Mouse (Mus musculus): Measurements from ENCODE around the gene Itgae. TPM values are rescaled to one million over a fixed set of nuclear protein-coding genes. Genes with fewer than 3 reads are reported as not detected.

Itgae gene
- polyA plus RNA-seq, 1 experiment = 0.08 TPM

DNA sequence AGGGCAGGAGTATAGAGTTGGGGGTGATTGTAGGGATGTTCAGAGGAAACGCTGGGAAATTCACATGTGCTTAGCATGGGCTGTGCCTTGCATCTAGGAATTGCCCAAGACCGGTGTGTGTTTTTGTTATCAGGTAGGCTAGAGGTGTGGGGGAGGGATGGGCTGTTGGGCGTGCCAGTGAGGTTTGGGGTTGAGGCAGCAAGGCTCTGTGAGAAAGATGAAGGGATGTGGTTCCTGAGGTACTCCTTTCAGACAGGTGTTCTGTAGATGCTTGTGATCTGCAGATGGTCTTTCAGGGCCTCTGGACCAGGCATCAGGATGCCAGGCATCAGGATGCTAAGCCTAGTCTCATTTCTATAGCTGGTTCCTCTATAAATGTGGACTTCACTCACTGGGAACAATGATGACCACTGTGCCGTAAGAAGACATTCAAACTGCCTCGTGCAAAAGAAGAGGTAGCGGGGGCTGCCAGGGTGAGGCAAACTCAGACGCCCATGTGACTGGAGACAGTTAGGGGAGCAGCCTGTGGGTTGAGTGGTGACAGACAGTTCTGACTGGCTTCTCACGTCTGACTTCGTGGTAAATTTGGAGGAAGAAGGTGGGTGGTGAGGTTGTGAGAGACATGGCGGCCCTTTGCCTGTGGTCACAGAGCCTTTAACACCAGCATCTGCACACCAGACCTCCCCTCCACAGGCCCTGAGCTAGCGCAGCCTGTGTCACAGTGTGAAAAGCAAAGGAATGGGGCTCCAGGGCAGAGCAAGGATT lies 4.0 kb downstream of the Itgae start:
- DNase-seq (ENCODE audit: low read depth) = no peak
- TF ChIP-seq POLR2A (IDR thresholded peaks at IDR 0.05; ENCODE audit: borderline replicate concordance, extremely low read depth, insufficient read depth, insufficient read length, poor library complexity, severe bottlenecking) (no peak), CTCF (IDR thresholded peaks at IDR 0.05; ENCODE audit: borderline replicate concordance, extremely low read depth, insufficient read depth, insufficient read length) (no peak)

DNA sequence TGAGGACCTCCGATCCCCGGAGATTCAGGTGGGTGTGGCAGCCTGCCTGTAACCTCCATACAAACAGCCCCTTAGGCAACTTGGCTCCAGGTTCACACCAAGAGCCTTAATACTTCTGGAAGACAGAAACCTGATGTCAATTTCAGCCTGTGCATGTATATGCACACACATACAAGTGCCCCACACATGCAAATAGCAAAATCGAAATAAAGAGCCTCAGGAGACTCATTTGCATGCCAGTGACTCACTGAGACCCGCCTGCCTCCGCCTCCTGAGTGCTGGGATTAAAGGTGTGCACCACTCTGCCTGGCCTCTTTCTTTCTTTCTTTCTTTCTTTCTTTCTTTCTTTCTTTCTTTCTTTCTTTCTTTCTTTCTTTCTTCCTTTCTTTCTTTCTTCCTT lies 8.5 kb downstream of the Itgae start:
- peak; percentile 52 for DNase-seq (ENCODE audit: low read depth)
- TF ChIP-seq POLR2A (IDR thresholded peaks at IDR 0.05; ENCODE audit: borderline replicate concordance, extremely low read depth, insufficient read depth, insufficient read length, poor library complexity, severe bottlenecking) (no peak), CTCF (IDR thresholded peaks at IDR 0.05; ENCODE audit: borderline replicate concordance, extremely low read depth, insufficient read depth, insufficient read length) (no peak)

DNA sequence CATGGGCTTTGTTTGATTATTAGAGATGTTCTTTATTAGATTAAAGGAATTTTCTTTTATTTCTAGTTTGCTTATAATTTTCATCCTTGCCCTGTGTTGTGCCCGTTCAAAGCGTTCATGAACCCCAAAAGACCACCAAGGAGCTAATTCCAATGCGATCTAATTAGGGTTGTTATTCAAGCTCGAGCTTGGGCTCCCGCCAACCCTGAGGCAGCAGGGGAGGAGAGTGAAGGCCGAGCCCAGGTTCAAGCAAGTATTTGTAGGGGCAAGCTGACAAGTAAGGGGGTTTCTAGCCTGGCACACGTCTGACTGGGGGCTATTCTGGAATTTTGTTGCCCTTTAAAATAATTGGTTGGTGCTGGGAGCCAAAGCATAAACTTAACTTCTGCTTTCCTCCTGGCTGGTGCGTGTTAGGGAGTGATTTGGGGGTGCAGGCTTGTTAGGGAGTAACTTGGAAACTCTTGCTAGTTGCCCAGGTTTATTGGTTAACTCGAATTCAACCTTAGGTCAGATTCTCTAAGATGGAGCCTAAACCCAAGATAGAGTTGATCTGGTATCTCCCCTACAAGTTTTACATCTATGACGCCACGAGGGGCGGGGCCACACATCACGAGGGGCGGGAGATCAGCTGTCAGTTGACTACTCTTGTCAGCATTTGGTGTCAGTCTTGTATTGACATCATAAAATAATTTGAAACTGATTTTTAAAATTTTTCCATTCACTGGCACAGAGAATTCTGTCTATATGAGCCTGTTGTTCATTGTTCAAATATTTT lies 9.8 kb downstream of the Itgae start:
- peak; percentile 85 for DNase-seq (ENCODE audit: low read depth)
- no peak for TF ChIP-seq CTCF (IDR thresholded peaks at IDR 0.05; ENCODE audit: borderline replicate concordance, extremely low read depth, insufficient read depth, insufficient read length)
- TF ChIP-seq POLR2A (IDR thresholded peaks at IDR 0.05; ENCODE audit: borderline replicate concordance, extremely low read depth, insufficient read depth, insufficient read length, poor library complexity, severe bottlenecking) = no peak

DNA sequence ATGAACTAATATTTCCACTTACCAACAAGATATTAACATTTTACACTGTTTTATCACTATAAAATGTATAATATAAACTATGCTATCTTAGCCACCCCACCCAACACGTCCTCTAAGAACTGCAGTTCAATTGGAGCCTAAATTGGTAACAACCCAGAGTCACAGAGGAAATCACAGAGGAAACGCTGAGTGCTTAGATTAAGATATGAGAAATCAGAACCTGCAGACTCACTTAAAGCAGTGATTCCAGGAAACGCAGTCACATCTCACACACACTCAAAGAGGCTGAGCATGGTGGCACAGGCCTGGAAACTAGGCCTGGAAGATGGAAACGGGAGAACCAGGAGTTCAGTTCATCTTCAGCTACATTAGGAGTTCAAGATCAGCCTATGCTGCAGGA lies 10.9 kb downstream of the Itgae start:
- TF ChIP-seq CTCF (IDR thresholded peaks at IDR 0.05; ENCODE audit: borderline replicate concordance, extremely low read depth, insufficient read depth, insufficient read length) (no peak), POLR2A (IDR thresholded peaks at IDR 0.05; ENCODE audit: borderline replicate concordance, extremely low read depth, insufficient read depth, insufficient read length, poor library complexity, severe bottlenecking) (no peak)
- DNase-seq (ENCODE audit: low read depth) = no peak

DNA sequence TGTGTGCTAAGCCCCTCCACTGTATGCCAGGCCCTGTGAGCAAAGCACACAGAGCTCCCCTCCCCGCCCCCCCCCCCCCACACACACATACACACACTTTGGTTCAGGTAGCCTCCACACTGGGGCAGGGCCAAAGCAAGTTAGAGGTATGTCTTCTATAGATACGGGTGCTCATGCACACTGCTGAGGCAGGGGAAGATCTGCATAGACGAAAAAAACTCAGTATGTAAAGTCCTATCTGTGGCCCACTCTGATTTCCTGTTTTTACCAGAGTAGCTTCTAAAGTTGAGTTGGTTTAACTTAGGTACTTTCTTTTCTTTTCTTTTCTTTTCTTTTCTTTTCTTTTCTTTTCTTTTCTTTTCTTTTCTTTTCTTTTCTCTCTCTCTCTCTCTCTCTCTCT lies 14.9 kb downstream of the Itgae start:
- TF ChIP-seq CTCF (IDR thresholded peaks at IDR 0.05; ENCODE audit: borderline replicate concordance, extremely low read depth, insufficient read depth, insufficient read length) (no peak), POLR2A (IDR thresholded peaks at IDR 0.05; ENCODE audit: borderline replicate concordance, extremely low read depth, insufficient read depth, insufficient read length, poor library complexity, severe bottlenecking) (no peak)
- DNase-seq (ENCODE audit: low read depth) = no peak

DNA sequence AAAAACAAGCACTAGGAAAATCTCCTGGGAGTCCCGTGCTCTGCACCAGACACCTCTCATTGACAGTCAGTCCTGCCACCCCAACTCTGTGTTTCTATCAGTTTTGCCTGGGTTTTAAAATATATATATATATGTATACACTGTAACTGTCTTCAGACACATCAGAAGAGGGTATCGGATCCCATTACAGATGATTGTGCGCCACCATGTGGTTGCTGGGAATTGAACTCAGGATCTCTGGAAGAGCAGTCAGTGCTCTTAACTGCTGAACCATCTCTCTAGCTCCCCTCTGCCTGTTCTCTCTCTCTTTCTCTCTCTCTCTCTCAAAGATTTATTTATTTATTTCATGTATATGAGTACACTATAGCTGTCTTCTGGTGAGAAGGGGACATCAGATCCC lies 17.0 kb downstream of the Itgae start:
- DNase-seq (ENCODE audit: low read depth) = peak; percentile 10
- TF ChIP-seq CTCF (IDR thresholded peaks at IDR 0.05; ENCODE audit: borderline replicate concordance, extremely low read depth, insufficient read depth, insufficient read length) = peak; percentile 9; the same call in 1 of the 2 replicates

DNA sequence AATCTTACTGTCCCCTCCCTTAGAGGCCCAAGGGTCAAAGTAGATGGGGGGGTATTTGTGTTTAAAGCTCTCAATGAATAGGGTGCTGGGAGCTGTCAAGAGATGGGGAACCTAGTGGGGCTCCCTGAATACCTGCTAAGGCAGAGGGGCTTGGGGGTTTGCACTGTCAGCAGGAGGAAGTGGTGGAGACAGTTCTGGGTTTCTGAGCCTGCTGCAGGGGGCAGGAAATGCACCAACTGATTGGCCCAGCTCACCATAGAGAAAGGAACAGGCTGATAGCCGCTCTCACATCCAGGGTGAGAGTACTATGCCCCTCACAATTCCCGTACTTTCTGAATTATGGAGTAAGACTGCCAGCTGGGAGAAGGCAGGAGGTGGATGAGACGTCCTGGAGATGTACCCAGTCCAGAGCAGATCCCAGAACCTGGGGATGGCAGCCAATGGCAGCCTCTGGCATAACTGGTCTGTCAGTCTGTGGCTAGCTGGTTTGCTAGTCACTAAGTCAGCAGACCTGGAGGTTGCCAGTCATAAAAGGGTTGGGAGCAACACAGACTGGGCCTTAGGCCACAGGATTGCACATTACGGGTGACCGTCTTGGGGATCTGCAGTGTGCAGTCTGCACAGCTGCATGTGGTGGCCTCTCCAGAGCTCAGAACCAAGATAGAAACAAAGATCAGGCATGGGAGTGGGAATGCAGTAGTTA lies 18.0 kb downstream of the Itgae start:
- DNase-seq (ENCODE audit: low read depth) = no peak
- no peak for TF ChIP-seq POLR2A (IDR thresholded peaks at IDR 0.05; ENCODE audit: borderline replicate concordance, extremely low read depth, insufficient read depth, insufficient read length, poor library complexity, severe bottlenecking)
- no peak for TF ChIP-seq CTCF (IDR thresholded peaks at IDR 0.05; ENCODE audit: borderline replicate concordance, extremely low read depth, insufficient read depth, insufficient read length)

DNA sequence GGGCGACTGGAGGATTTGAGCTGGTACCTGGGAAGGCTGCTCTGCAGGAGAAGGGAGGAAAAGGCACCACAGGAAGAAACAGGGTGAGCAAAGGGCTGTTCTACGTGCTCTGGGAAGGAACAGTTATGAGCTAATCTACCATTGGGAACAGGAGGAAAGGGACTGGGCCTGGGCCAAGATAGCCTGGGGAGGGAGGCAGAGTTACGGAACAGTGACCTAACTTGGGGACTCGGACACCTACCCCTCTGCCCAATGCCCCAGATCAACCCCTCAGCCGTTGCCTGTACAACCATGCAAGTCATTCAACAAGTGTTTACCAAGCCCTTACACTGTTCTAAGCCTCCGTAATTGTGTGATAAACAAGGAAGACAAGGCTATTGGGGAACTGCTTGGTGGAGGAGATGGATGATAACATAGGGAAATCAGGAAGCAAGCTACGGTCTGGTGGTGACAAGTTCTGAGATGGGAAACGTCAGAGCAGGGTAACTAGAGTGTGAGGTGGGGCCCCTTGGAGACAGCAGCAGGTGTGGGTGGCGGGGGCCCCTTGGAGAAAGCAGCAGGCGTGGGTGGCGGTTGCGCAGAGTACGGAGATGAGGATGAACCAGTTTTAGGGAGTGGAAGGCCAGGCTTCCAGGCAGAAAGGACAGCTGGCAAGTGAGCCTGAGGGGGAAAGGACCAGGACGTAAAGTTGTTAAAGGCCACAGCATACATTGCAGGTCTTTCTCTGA lies 18.7 kb downstream of the Itgae start:
- TF ChIP-seq CTCF (IDR thresholded peaks at IDR 0.05; ENCODE audit: borderline replicate concordance, extremely low read depth, insufficient read depth, insufficient read length) (no peak), POLR2A (IDR thresholded peaks at IDR 0.05; ENCODE audit: borderline replicate concordance, extremely low read depth, insufficient read depth, insufficient read length, poor library complexity, severe bottlenecking) (no peak)
- no peak for DNase-seq (ENCODE audit: low read depth)

DNA sequence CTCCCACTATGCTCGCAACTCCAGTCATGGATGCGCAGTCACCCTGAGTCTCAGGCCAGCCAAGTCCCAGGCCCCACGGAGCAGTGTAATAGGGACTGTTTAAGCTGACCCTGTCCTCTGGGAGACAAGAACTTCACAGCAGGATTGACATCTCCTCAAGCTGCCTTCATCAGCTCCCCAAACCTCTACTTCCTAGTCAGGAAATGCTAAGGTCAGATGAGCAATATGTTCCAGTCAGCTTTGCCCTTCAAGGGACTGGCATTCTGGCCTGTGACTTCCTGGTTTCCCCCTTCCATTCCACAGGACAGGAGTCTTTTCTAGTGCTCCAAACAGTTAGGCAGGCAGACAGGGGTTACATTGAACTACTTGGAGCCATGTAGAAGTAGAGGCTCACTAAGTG lies 19.6 kb downstream of the Itgae start:
- DNase-seq (ENCODE audit: low read depth) = no peak
- no peak for TF ChIP-seq CTCF (IDR thresholded peaks at IDR 0.05; ENCODE audit: borderline replicate concordance, extremely low read depth, insufficient read depth, insufficient read length)
- no peak for TF ChIP-seq POLR2A (IDR thresholded peaks at IDR 0.05; ENCODE audit: borderline replicate concordance, extremely low read depth, insufficient read depth, insufficient read length, poor library complexity, severe bottlenecking)

DNA sequence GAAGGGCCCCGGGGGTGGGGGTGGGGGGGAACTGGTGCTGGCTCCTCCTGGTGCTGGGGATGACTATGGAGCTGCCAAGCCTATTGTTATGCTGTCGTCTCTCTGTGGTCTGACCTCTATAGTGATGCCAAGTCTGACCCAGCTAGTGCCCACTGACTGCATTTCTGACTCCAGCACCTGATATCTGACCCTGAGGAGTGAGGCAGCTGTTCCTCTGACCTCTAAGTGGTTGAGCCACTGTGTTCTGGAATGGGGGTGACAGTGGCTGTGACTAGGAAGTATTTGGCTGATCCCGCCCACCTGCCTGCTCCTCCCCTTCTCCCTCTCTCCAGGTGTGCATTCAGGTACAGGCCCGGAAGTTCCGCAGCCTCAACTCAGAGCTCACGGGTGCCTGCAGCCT lies 21.0 kb downstream of the Itgae start:
- no peak for DNase-seq (ENCODE audit: low read depth)
- TF ChIP-seq POLR2A (IDR thresholded peaks at IDR 0.05; ENCODE audit: borderline replicate concordance, extremely low read depth, insufficient read depth, insufficient read length, poor library complexity, severe bottlenecking) (no peak), CTCF (IDR thresholded peaks at IDR 0.05; ENCODE audit: borderline replicate concordance, extremely low read depth, insufficient read depth, insufficient read length) (no peak)

DNA sequence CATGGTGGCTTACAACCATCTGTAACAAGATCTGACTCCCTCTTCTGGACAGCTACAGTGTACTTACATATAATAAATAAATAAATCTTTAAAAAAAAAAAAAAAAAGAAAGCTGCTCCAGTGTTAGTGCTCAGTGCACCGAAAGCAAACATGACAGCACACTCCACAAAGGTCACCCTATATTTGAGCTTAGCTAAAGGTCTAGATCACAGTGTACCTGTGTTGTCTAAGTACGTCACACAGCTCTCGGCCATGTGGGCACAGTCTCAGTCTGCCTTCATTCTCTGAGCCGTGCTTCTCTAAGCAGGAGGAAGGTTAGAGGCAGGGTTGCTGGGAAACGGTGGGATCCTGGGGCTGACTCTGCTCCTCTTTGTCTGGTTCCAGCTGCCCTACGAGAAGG lies 36.1 kb downstream of the Itgae start:
- DNase-seq (ENCODE audit: low read depth) = no peak
- TF ChIP-seq CTCF (IDR thresholded peaks at IDR 0.05; ENCODE audit: borderline replicate concordance, extremely low read depth, insufficient read depth, insufficient read length) (no peak), POLR2A (IDR thresholded peaks at IDR 0.05; ENCODE audit: borderline replicate concordance, extremely low read depth, insufficient read depth, insufficient read length, poor library complexity, severe bottlenecking) (no peak)

Measured in brain, embryonic 14.5 days (tissue).